Mouse (Mus musculus) cerebellum, adult (tissue): ENCODE measurements at regions not wholly inside any gene's neighbourhood (a gene's known extent, or its start where the extent isn't known, plus 50 kb on each side); places are given as distances from the start of the nearest gene placed in this dataset.

Source experiments
- ATAC-seq: cut with Nextera tagmentation; 2 replicates; pipeline ENCODE4 v1.9.2; 2017; ENCODE audit warnings: mild to moderate bottlenecking, moderate library complexity, mixed read lengths; ENCODE audit not compliant: insufficient number of reproducible peaks, low FRiP score, low TSS enrichment

DNA sequence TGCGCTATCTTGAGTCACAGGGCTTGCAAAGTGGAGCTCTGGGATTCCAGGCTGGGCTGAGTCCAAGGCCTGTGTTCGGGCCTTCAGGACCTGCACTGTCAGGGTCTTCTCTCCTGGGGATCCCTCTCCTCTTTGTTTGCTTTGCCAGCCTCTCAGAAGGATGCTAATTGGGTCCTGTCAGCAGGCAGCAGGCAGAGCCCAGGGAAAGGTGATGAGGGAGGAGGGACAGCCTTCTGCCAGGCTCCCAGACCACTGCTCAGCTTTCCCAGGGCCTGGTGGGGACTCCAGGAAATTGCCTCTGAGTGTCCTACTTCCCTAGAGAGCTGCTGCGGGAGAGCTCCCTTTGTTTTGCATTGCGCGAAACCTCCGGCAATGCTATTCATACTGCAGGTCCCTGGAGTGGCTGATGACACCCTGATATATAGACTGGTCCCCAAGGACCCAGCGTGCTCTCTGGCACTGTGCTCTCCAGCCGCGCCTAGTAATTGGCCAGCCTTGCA lies 93.1 kb upstream of the Tle3 start:
- no peak for ATAC-seq

DNA sequence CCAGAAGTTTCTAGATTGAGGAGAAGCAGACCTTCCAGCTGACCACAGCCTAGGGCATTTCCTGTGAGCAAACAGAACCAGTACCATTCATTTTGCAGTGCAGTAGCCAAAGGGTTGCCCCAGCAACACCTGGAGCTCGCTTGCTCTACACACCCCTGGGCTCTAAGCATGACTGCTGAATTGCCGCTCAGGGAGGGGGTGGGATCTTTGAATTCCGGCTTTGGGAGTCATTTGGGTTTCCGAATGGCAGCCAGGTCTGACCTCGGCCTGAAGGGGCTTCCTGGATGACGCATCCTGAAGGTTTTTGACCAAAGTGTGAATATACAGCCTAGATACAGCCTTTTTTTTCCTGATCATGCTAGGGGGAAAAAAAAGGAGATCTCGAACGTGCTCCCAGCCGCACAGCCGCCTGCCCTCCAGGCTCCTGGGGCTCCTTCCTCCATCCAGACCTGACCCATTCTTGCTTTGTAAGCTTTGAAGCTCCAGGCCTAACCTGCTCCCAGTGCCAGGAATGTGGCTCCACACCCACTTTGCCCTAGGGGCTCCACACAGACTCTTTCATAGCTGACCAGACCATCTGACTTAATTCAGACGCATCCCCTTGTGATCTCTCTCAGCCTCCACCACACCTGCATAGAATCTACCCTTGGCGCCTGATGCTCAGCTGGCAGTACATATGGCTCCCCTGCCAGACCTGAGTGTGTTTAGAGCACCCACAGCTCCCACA lies 91.1 kb upstream of the Tle3 start:
- no peak for ATAC-seq

DNA sequence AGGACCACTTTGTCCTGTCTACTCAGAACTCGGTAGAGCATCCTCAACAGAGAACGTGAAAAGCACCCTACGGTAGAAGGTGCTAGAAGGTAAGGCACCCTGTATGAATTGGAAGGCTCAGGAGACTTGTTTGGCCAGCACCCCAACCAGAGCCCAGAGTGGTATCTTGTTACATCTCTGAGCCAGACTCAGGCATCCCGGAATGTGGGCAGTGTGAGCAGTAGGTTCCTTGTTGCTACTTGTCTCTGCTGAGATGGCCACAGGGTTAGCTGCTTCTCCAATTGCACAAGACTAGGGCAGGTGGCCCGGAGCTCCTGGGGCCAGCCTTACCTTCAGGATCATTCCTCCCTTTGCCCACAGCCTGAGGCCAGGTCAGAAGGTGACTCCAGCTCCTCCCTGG lies 88.9 kb upstream of the Tle3 start:
- ATAC-seq, result no peak

DNA sequence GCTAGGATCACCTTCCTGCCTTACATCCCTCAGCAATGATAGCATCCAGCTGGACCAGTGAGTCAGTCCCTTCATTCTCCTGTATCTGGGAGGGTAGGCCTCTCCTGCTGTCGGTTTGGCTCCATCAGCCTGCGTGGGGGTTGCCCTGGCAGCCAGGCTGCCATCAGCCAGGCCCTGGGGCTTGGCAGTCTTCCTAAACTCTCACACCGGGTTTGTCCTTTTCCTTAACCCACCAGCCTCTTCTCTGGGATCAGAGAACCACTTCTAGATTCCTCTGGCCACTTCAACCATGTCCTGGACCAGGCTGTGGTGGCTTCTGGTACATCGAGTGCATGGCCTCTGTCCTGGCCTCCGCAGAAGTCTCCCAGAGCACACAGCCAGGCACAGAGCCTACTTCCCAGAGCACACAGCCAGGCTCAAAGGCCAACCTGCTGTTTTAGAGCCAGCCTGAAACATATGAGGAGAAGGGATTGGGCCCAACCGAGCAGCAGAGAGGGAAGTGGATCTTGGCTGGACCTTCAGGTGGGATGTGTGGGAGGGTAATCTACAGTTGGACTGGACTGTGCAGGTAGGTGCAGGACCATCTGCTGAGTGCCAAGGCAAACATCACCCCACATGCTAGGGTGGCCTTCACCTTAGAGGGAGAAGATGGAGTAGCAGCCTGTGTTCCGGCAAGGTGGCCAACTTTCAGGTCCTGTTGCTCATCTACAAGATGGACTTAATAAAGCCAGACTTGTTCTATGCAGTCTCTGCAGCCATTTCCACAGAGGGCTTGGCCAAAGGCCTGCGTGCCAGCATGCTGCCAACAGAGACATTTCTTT lies 87.8 kb upstream of the Tle3 start:
- ATAC-seq, result peak; percentile 86

GRCm38 (mm10) chr9:61286561-61286960 lies 85.6 kb upstream of the Tle3 start:
- ATAC-seq, result no peak

DNA sequence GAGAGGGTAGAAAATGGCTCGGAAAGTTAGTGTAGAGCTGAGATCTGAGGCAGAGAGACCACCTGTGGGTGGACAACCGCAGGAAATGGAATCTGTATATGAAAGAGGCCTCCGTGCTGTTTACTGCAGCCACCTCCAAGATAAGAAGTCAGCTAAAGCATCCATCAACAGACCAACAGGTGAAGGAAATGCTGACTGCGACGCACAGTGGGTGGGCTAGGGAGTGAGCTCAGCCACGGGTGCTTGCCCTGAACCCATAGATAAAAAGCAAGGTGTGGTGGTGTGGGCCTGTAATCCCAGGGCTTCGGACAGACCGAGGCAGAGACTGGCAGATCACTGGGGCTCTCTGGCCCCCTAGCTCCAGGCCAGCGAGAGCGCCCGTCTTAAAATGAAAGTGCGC lies 83.0 kb upstream of the Tle3 start:
- ATAC-seq, result no peak

- ATAC-seq, result no peak
Measured at GRCm38 (mm10) chr9:61289713-61290112, 82.5 kb upstream of the Tle3 start.

DNA sequence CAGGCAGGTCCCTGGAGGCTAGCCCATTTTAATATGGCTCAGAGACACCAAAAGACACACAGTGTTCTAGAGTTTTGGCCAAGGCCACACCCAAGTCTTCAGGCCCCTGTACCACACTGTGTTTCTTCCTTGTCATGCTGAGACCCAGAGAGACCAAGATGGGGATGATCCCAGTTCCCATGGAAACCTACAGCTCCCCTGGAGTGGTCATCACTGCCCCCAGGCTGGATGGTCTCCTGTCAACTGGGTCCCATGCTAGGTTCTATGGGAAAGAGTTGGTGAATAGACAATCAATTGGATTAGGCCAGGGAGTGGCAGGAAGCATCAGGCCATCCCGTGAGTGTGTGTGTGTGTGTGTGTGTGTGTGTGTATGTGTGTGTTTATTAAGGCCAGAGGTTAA lies 80.5 kb upstream of the Tle3 start:
- no peak for ATAC-seq

DNA sequence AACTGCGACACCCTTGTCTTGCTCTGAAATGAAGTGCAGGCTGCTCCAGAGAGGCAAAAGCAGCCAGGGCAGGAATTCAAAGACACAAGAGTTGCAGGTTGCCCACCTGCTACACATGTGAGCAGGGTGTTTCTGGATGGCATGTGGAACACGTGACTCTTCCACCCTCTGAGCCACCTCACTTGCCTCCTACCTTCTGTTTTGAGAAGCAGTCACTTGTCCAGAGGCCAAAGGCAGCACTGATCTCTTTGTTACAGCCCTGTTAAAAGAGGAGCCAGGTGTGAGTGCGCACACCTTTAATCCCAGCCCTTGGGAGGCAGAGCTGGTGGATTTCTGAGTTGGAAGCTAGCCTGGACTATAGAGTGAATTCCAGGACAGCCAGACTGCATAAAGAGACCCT lies 79.7 kb upstream of the Tle3 start:
- ATAC-seq, result no peak

DNA sequence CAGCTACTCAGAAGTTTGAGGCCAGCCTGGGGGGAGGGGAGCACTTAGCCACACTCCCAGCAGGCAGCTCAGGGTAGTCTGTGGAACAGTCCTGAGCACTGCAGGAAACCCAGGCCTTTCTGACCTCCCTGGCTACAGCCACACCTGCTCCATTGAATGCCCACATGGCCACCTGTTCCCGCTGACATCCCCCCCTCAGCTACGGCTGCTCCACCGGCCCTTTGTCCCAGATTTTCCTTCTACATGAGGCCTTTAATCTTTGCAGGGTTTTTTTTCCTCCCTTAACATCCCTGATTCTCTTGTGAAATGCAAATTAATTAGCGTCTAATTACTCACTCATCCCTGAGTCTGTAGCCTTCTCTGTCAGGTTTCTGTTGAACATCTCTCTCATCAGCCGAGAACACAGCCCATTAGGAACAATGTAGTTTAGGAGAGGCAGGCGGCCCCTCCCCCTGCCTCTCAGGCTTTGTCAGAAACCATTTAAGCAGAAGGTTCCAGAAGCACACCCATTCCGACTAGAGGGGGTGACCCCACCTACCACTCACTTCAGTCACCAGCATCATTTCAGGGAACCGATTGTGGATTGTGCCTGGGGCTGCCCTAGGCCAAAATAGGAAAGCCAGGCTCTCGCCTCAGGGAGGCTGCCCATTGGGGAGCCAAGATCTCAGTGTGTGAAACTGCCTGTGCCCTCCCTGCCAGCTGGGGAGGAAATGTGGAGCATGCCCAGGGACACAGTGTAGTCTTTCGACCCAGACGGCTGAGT lies 78.8 kb upstream of the Tle3 start:
- ATAC-seq, result peak; percentile 84

DNA sequence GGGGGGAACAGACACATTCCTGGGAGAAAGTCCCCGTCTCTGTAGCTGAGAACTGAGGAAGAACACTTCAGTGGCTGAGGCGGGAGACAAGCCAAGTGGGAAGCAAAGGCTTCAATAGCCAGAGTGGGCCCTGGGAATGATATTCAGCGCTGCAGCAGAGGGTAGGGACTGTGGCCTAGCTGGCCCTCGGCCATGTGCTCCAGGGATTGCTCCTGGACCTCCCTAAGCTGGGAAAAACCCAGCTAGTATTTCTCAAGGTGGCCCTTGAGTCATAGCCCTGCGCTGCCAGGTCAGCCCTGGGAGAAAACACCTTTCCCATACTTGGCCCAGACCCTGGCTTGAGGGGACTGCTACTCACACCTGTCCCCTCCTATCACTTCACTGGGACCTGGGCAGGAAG lies 77.2 kb upstream of the Tle3 start:
- ATAC-seq, result no peak

DNA sequence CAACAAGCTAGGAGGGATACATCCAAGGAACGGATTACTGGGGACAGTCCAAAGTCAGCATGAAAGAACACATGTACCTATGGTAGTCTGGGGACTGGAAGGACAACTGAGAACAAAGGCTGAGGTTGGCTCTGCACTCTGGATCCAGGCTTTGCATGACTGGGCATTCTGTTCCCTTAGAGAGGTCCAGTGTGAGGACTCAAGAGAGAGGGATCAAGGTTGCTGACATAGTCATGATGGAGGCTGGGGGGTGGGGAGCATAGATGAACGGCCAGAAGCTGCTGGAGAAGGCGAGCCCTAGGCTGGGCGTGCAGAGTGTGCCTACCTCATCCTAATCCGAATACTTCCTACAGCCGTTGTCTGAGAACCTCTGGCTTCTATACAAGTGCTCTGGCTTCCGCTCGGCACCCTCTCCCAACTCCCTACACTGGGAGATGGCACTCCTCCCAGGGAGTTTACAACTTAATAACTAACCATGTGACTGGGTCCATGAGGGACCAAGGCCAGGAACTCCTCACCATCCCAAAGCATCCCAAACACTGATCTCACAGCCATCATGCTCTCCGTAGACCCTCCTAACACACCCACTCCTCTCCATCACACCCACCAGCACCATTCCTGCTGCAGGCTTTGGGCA lies 75.7 kb upstream of the Tle3 start:
- no peak for ATAC-seq

DNA sequence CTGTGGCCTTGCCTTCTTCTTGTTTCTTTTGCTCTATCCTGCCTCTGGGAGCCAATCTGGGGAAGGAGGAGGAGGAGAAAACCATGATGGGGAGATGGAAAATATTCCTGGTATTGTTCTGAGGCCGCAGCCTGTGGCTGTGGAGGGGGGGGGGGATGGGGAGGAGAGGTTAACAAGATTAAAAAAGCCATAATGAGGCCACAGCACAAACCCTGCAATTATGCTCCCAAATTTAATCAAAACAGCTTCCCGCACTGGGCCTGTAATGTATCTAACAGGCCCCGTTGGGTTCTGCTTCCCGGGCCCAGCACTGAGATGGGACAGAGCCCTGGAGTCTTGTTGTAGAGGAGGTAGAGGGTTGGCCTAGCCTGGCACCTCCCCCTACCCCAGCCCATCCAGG lies 74.8 kb upstream of the Tle3 start:
- ATAC-seq, result no peak

GRCm38 (mm10) chr9:61299873-61300560 lies 72.1 kb upstream of the Tle3 start:
- ATAC-seq, result no peak

DNA sequence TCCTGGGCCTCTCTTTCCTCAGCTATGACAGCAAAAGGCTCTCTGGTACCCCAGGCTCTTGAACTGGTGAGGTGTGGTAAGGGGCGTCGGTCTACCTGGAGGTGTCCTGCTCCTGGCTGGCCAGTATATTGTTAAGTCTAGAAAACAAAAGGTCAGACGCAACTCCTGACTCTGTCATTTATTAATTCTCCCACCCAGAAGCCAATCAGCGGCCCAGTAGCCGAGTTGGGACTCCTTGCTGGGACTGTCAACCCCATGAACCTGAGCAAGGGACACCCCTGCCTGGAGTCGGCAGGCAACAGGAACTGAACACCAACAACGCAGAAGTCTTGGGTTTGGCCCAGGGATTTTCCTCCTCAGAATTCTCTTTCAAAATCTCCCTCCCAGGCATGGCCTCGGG lies 71.1 kb upstream of the Tle3 start:
- ATAC-seq, result no peak

DNA sequence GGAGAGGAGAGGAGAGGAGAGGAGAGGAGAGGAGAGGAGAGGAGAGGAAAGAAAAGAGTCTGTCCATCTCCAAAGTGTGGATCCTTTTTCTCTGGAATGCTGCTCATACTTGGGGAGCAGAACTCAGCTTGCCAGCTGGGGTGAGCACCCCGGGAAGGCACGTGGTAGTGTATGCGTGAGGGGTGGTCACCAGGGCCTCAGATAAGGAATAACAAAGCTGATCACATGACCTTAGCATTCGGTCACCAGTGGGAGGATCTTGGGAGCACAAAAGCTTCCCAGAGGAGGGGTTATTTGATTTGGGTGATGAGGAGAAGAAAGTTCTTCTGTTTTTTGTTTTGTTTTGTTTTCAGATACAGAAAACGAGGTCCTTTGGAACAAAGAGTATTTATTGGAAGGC lies 69.4 kb upstream of the Tle3 start:
- ATAC-seq, result no peak

GRCm38 (mm10) chr9:61306306-61306705 lies 65.9 kb upstream of the Tle3 start:
- ATAC-seq, result no peak

DNA sequence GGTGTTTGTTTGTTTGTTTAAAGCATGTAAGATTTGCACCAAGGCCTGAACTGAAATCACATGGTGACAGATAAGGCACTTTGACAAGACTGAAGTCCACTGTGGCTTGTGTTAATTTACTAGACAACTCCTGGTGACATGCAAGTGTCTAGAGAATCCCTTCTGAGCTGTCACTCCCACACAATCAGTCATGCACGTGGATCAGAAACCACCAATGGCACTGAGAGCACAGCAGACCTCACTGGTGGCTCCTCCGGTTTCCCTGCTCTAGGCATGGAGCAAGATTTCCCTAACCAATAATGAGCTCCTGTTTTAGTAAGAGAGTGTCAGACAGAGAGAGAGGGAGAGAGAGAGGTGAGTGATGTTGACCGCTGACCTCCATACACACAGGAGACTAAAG lies 63.1 kb upstream of the Tle3 start:
- ATAC-seq, result no peak

DNA sequence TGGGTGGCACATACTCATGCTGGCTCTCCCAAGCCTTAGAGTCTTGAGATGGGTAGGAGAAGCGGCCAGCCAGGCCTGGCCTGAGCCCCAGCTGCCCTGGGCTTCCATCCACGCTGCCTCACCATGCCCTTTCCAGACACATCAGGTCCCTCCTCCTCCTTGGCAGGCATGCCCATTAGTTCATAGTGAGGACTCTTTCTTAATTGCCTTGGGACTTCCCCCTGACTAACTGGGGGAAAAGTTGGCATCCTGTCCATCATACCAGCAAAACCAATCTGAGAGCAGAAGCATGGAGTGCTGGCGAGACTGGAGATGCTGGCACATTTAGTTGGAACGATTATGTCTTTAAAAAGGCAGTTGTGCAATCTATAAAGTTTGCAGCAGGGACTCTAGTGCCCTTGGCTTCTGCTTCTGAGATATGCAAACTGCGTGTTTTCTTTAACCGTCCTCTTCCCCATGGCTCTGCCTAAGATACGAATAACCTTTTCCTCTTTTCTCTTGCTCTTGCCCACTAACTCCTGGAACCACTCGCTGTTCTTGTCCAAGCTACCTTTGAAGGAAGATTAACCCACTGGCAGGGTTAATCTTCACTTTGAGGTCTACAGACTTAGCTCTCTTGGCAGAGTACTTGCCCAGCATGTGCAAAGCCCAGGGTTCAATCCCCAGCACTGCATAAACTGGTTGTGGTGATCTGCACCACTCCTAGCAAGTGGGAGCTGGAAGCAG lies 62.2 kb upstream of the Tle3 start:
- ATAC-seq, result no peak
